Mouse (Mus musculus) stomach, postnatal 0 days (tissue): Measurements from ENCODE around the gene Tcte2. TPM values are rescaled to one million over a fixed set of nuclear protein-coding genes. Genes with fewer than 3 reads are reported as not detected.

Experiments
- ATAC-seq: fragments of 200-750 bp; cut with Nextera tagmentation; 2 replicates; pipeline ENCODE4 v1.8.0; 2017; ENCODE audit not compliant: low FRiP score, low TSS enrichment
- DNase-seq: peaks from one replicate; pipeline ENCODE4 v3.0.0-alpha.2; 2016; ENCODE audit warnings: low spot score
- H3K27ac ChIP-seq: fragments of 300-500 bp; sonication (generic); replicated peaks from 2 replicates; pipeline ENCODE4 v1.5.1; 2014; ENCODE audit warnings: mild to moderate bottlenecking, control low read depth
- H3K27me3 ChIP-seq: fragments of 300-500 bp; sonication (generic); 2 replicates; pipeline ENCODE4 v1.6.1; 2014; ENCODE audit warnings: low read length; ENCODE audit not compliant: control insufficient read depth, insufficient read depth
- H3K36me3 ChIP-seq: fragments of 300-500 bp; sonication (generic); 2 replicates; pipeline ENCODE4 v1.6.1; 2014; ENCODE audit warnings: low read length, mixed read lengths; ENCODE audit not compliant: control insufficient read depth, insufficient read depth
- H3K4me1 ChIP-seq: fragments of 300-500 bp; sonication (generic); replicated peaks from 2 replicates; pipeline ENCODE4 v1.6.1; 2014; ENCODE audit warnings: antibody characterized with exemption; ENCODE audit not compliant: control insufficient read depth, insufficient read depth
- H3K4me2 ChIP-seq: fragments of 300-500 bp; sonication (generic); replicated peaks from 2 replicates; pipeline ENCODE4 v1.6.1; 2014; ENCODE audit warnings: low read depth, mild to moderate bottlenecking, control low read depth, moderate library complexity
- H3K4me3 ChIP-seq: fragments of 300-500 bp; sonication (generic); 2 replicates; pipeline ENCODE4 v1.5.1; 2014; ENCODE audit warnings: low read depth, low read length, control low read depth
- H3K9ac ChIP-seq: fragments of 300-500 bp; sonication (generic); 2 replicates; pipeline ENCODE4 v1.6.1; 2014; ENCODE audit warnings: mild to moderate bottlenecking, low read length, control low read depth, mixed read lengths
- H3K9me3 ChIP-seq: fragments of 300-500 bp; sonication (generic); 2 replicates; pipeline ENCODE4 v1.6.1; 2016; ENCODE audit warnings: low read length; ENCODE audit not compliant: control insufficient read depth
- CTCF ChIP-seq: IDR thresholded peaks from 2 replicates; pipeline ENCODE4 v1.5.1; 2016; ENCODE audit warnings: antibody characterized with exemption, low read depth, mild to moderate bottlenecking, moderate library complexity
- EP300 ChIP-seq: optimal IDR thresholded peaks from 2 replicates; pipeline ENCODE3; 2016; ENCODE audit warnings: antibody characterized with exemption
- WGBS: fragments of 180-500 bp; shearing (Covaris S2); extraction: QIAGEN DNeasy Blood & Tissue Kit; methylation state at CpG from one replicate; pipeline ENCODE4 v1.1.7; 2014; 5-methylcytosine and 5-hydroxymethylcytosine counted together
- polyA plus RNA-seq: library from polyadenylated mRNA; unstranded; fragments of >200 nt; fragmentation: Nextera tagmentation; extraction: Ambion mirVana; gene quantifications from 2 replicates; pipeline ENCODE4 v1.2.1, GENCODE M21; 2015

The Tcte2 gene
- polyA plus RNA-seq, 1 experiment from 2014 or later = 3.3 TPM

- DNase-seq (no peak), ATAC-seq (no peak)
- Histone ChIP-seq H3K9me3 (no peaks in the 10 kb centered on the region), H3K36me3 (no peaks in the 10 kb centered on the region), H3K27ac (peak overlapping the region; percentile 1; the same call in 1 of the 2 replicates), H3K27me3 (no peaks in the 10 kb centered on the region), H3K4me1 (0 out of 2 replicates have a peak, but pooled peaks cover 3% of the 10 kb centered on the region), H3K4me3 (no peak overlapping the region), H3K9ac (no peak overlapping the region), H3K4me2 (no peak overlapping the region)
- TF ChIP-seq CTCF = no peak
- TF ChIP-seq EP300 = no peak
- WGBS = 78% methylated on average over 5 of the region's 5 CpGs
Measured at GRCm38 (mm10) chr17:13733971-13734370, 27.7 kb downstream of the Tcte2 start.

GRCm38 (mm10) chr17:13732685-13733084 lies 28.9 kb downstream of the Tcte2 start:
- WGBS = 31% methylated on average over 8 of the region's 8 CpGs
- Histone ChIP-seq H3K4me2 (no peak overlapping the region), H3K9me3 (no peaks in the 10 kb centered on the region), H3K4me3 (no peak overlapping the region), H3K27ac (peak overlapping the region; percentile 64), H3K36me3 (no peaks in the 10 kb centered on the region), H3K27me3 (no peaks in the 10 kb centered on the region), H3K4me1 (0 out of 2 replicates have a peak, but pooled peaks cover 3% of the 10 kb centered on the region), H3K9ac (no peak overlapping the region)
- TF ChIP-seq CTCF (peak; percentile 16; the same call in 1 of the 2 replicates), EP300 (no peak)
- peak; percentile 68 for DNase-seq
- peak; percentile 80 for ATAC-seq

- Histone ChIP-seq H3K27ac (peak overlapping the region; percentile 64; the same call in 1 of the 2 replicates), H3K9ac (no peak overlapping the region), H3K4me2 (no peak overlapping the region), H3K27me3 (no peaks in the 10 kb centered on the region), H3K36me3 (no peaks in the 10 kb centered on the region), H3K4me1 (0 out of 2 replicates have a peak, but pooled peaks cover 3% of the 10 kb centered on the region), H3K4me3 (no peak overlapping the region), H3K9me3 (no peaks in the 10 kb centered on the region)
- ATAC-seq = no peak
- TF ChIP-seq EP300 (no peak), CTCF (no peak)
- no peak for DNase-seq
- 67% methylated on average over 4 of the region's 4 CpGs for WGBS
Measured at GRCm38 (mm10) chr17:13731727-13732112, 29.9 kb downstream of the Tcte2 start.

- WGBS = 86% methylated on average over 6 of the region's 6 CpGs
- Histone ChIP-seq H3K36me3 (no peaks in the 10 kb centered on the region), H3K9ac (no peak overlapping the region), H3K27me3 (no peaks in the 10 kb centered on the region), H3K9me3 (no peaks in the 10 kb centered on the region), H3K4me2 (no peak overlapping the region), H3K4me3 (no peak overlapping the region), H3K27ac (no peak overlapping the region), H3K4me1 (0 out of 2 replicates have a peak, but pooled peaks cover 3% of the 10 kb centered on the region)
- ATAC-seq (no peak), DNase-seq (no peak)
- TF ChIP-seq EP300 = no peak
- TF ChIP-seq CTCF = no peak
Measured at GRCm38 (mm10) chr17:13730980-13731726, 30.5 kb downstream of the Tcte2 start.

- Histone ChIP-seq H3K9ac (no peak overlapping the region), H3K9me3 (no peaks in the 10 kb centered on the region), H3K4me1 (no peaks in the 10 kb centered on the region), H3K4me2 (no peak overlapping the region), H3K36me3 (no peaks in the 10 kb centered on the region), H3K27me3 (no peaks in the 10 kb centered on the region), H3K4me3 (no peak overlapping the region), H3K27ac (no peak overlapping the region)
- no peak for TF ChIP-seq EP300
- no peak for TF ChIP-seq CTCF
- no peak for ATAC-seq
- no peak for DNase-seq
- 90% methylated on average over 8 of the region's 8 CpGs for WGBS
Measured at GRCm38 (mm10) chr17:13726832-13727355, 34.7 kb downstream of the Tcte2 start.

GRCm38 (mm10) chr17:13725004-13725550 lies 36.5 kb downstream of the Tcte2 start:
- Histone ChIP-seq H3K9me3 (no peaks in the 10 kb centered on the region), H3K9ac (no peak overlapping the region), H3K4me3 (no peak overlapping the region), H3K27ac (no peak overlapping the region), H3K36me3 (no peaks in the 10 kb centered on the region), H3K4me1 (no peaks in the 10 kb centered on the region), H3K4me2 (no peak overlapping the region), H3K27me3 (no peaks in the 10 kb centered on the region)
- DNase-seq (no peak), ATAC-seq (no peak)
- WGBS = 50% methylated on average over 4 of the region's 4 CpGs
- no peak for TF ChIP-seq EP300
- no peak for TF ChIP-seq CTCF
